Mouse (Mus musculus) large intestine, adult 2 months (tissue): ENCODE measurements around the gene Ak2. TPM values are rescaled to one million over a fixed set of nuclear protein-coding genes. Genes with fewer than 3 reads are reported as not detected.
A peak's percentile ranks its signal among the peaks of the same experiment; 100 is the strongest.

ENCODE experiments used
- DNase-seq: peaks from one replicate; pipeline ENCODE4 v3.0.0-alpha.2; 2012; ENCODE audit warnings: low read depth, low spot score
- WGBS: fragments of 180-500 bp; shearing (Covaris S2); methylation state at CpG from one replicate; pipeline ENCODE4 v1.1.7; 2018; 5-methylcytosine and 5-hydroxymethylcytosine counted together
- polyA plus RNA-seq: library from polyadenylated mRNA; depleted of rRNA; stranded (reverse); fragments of >200 nt; gene quantifications from 2 replicates; pipeline ENCODE4 v1.2.3, GENCODE M21; 2012

The Ak2 gene
- polyA plus RNA-seq, 1 experiment: 141 TPM

DNA sequence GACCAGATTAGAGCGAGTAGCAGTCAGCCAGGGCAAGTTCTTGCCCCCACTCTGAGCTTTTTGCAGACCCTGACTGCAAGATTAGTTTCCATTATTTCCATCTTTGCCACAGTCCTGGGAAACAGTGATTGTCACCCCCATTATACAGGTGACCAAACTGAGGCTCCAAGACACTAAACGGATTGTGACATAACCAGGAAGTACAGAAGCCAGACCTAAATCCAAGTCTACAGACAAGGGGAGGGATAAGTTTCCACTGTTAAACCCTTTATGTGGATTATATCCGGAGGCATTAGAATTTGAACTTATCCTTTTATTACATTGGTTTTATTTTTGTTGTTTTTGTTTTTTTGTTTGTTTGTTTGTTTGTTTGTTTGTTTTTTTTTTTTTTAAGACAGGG is 42.5 kb downstream of the Ak2 start:
- DNase-seq: no peak
- 95% methylated on average over 3 of the region's 3 CpGs for WGBS

DNA sequence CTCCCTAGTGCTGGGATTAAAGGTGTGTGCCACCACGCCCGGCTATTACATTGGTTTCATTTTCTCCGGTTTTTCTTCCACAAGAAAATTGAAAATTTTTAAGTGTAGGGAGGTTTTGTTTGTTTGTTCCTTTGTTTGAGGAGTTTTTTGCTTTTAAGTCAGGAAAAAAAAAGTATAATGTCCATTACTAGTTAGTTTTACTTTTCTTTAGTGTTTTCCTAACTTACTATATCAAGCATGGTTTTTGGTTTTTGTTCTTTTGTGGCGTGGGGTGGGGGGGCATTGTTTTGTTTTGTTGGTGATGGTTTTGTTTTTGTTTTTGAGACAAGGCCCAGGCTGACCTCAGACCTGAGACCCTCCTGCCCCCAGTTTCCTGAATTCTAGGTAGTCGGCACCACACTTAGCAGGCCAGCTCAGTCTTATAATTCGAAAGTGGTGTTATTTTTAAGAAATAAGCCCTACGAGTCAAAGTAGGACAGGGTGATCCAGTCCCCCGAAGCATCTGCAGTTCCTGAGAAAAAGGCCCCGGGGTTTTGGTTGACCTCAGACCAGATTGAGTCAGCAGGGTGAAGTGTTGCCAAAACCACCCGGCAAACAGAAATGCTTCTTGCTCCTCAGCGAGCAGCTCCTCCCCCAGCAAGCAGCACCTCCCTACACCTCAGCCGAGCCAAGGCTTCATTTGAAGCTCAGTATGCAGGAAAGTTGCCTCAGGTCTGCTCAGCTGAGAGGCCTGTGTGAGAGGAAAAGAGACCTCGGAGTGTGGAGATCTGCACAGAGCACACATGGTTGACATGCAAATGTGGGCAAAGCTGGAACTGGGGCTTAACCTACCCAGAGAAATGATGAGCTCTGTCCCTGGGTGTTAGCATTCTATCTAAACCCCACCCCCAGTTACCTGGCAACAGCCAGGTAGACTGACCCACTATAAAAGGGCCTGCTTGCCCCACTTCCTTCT is 43.2 kb downstream of the Ak2 start:
- no peak for DNase-seq
- 33% methylated on average over 13 of the region's 13 CpGs for WGBS

- no peak for DNase-seq
- 55% methylated on average over 7 of the region's 7 CpGs for WGBS
These were observed 44.2 kb downstream of the Ak2 start for GRCm38 (mm10) chr4:129035851-129036445.

DNA sequence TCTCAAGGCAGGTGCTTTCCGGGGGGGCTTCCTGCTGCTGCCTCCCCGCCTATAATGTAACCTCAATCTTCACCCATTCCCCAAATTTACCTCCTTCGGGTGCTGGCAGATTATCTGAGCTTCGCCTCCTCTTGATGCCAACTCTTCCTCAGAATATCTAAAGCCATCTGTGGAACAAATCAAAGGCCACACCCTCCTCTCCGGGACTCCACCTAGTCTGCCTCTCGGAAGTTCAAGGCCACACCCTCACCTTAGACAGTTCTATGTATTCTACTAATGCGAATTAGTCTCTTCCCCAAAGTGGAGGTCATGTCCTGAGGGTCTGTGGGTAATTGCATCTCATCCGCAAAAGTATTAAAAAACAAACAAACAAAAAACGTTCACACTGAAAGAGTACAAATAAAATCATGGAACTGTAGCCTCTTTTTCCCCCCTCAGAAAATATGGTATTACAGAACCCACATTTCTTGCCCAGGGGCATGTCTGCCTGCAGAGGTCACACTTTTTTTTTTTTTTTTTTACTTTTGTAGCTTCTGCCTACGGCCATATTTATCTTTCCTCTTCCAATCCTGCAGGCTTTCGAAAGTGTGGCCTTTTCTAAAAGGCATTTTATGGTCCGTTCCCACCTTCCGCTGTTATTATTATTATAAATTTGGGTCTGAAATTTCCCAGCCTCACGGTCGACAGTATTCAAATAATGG is 56.1 kb downstream of the Ak2 start:
- 17% methylated on average over 15 of the region's 15 CpGs for WGBS
- no peak for DNase-seq

- DNase-seq: no peak
- WGBS: under 1% methylated on average over 51 of the region's 52 CpGs
These were observed 56.9 kb downstream of the Ak2 start for GRCm38 (mm10) chr4:129048501-129049305.

- DNase-seq: no peak
- WGBS: 7% methylated on average over 23 of the region's 23 CpGs
These were observed 57.7 kb downstream of the Ak2 start for GRCm38 (mm10) chr4:129049306-129050011.

- WGBS: 66% methylated on average over 4 of the region's 4 CpGs
- no peak for DNase-seq
These were observed 58.6 kb downstream of the Ak2 start for GRCm38 (mm10) chr4:129050365-129050764.

DNA sequence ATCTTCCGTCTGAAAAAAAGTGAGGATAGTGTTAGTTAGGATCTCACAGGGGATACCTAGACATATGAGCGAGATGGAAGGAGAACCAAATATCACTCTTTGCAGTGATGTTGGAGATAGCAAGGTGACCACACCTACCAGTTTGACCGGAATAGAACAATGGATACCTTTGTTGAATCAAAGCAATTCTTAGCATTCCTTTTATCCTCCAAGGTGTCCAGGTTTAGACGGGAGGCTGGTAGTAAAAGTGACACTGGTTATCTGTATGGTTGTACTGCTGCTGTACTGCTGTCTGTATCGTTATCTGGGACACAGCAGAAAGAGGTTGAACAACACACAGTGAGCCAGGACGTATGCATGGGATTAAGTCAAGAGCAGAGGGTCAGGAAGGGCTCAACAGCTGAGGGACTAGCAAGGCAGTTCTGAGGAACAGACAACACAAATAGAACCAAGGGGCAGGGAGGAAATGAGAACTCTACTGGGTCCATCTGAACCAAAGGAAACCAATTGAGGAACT is 59.2 kb downstream of the Ak2 start:
- 41% methylated on average over 6 of the region's 6 CpGs for WGBS
- no peak for DNase-seq

DNA sequence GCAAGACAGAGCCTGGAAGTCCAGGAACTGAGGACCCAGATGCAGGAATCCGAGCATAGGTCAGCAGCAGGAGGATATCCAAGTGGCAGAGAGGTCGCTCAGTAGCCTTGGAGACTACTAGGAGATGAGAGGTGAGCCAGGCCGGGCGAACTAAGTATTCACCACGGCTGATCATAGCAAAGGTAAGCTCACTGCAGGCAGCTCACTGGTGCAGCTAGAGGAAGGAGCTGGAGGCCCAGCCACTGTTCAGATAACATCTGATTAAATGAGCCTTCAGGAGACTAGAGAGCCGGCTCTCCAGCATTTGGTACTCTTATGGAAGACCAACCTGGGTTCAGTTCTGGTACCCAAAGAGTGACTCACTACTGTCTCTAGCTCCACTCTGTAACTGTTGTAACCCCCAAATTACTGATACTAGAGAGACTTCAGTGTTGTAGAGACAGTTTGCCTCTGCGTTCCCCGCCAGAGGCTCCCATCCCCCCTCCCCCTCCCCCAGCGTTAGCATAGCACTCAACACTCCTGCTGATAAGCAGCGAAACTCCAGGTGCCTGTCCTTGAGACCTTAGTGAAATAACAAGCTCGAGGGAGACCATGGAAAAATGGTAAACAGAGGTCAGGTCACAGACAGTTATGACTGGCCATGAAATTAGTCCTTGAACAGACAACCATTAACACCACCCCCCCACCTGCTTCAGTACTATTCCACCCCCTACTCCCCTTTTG is 59.9 kb downstream of the Ak2 start:
- WGBS: 50% methylated on average over 11 of the region's 11 CpGs

DNA sequence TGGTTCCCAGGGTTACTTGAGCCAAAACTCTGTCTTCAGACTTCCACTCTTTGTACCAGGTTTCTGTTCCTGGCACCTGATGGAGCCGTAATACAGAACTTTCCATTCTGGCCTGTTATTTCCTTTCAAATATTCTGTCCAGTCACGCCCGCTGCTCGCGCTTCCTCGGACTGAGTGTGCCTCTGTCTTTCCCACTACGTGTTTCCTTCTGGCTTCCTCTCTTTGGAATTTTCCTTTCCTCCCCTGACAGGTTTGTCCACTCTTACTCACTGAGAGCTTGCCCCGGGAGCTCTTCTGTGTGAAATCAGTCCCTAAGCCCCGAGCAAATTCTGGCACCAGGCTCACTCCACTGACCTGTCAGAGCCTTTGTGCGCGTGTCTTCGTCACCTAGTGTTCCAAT is 63.0 kb downstream of the Ak2 start:
- 73% methylated on average over 12 of the region's 12 CpGs for WGBS
- DNase-seq: no peak

More for the DNA sequence above, 59.9 kb downstream of the Ak2 start:
- DNase-seq: no peak

DNA sequence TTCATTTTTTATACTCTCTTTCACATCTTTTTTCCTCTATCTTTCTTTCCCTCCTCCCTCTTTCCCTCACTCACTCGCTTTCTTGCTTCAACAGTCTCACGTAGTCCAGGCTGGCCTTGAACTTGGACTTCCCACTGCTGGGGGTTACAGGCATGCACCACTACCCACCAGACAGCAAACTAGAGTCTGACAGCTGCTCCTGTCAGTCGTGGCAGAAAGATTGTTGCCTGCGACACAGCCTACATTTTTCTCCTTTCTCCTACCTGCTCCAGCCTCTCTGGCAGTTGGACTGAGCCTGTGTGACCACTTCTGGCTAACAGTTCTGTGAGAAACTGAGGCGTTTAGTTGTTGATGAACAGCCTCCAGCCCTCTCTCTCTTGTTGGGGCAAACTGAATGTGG is 63.8 kb downstream of the Ak2 start:
- WGBS: 89% methylated on average over 5 of the region's 5 CpGs
- no peak for DNase-seq

- DNase-seq: peak; percentile 57
- WGBS: 4% methylated on average over 44 of the region's 44 CpGs
These were observed 65.9 kb downstream of the Ak2 start for GRCm38 (mm10) chr4:129057533-129058206.

DNA sequence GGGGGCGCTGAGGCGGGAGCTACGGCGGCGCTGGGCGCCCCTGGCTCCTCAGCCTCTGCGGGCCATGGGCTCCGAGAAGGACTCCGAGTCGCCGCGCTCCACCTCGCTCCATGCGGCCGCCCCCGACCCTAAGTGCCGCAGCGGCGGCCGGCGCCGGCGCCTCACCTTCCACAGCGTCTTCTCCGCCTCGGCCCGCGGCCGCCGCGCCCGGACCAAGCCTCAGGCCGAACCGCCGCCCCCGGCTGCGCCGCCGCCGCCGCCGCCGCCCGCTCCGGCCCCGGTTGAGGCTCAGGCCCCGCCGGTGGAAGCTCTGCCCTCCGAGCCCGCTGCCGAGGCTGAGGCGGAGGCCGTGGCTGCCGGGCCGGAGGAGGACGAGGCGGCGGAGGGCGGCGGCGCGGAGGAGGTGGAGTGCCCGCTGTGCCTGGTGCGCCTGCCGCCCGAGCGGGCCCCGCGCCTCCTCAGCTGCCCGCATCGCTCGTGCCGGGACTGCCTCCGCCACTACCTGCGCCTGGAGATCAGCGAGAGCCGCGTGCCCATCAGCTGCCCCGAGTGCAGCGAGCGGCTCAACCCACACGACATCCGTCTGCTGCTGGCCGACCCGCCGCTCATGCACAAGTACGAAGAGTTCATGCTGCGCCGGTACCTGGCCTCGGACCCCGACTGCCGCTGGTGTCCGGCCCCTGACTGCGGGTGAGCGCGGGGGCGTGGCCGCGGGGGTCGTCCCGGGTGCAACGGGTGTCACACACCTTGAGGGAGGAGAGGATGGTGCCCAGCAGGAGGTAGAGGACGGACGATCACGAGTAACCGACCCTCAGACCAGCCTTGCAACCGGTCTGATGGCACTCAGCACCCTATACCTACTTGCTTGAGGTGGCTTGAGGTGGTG is 66.7 kb downstream of the Ak2 start, which contains the start of gene Rnf19b:
Gene Rnf19b (plus strand): TSS at position 65 of the 886 bp plus-strand sequence.
- 1% methylated on average over 102 of the region's 107 CpGs for WGBS
- no peak for DNase-seq

DNA sequence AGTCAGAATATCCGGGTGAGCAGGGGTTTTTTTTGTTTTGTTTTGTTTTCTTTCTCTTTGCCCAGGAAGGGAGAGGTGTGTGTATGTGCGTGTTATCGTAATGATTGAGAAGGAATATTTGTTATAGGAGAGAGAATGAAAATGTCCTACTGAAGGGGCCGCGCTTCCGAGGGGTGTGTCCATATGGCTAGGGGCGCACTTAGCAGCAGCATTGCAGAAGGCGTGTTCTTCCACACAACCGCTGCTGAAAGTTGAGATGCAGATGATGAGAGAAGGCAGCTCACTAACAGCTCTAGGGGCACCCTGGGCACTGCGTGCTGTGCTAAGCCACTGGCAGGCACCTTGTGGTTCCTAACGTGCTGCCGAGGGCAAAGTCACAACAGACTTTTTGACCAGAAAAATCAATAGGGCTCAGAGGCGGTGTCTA is 67.4 kb downstream of the Ak2 start:
- DNase-seq: no peak
- WGBS: 2% methylated on average over 13 of the region's 13 CpGs

GRCm38 (mm10) chr4:129059922-129060321 is 68.2 kb downstream of the Ak2 start:
- no peak for DNase-seq
- WGBS: 12% methylated on average over 4 of the region's 4 CpGs
